Mouse (Mus musculus): Measurements from ENCODE around the gene Rras. TPM values are rescaled to one million over a fixed set of nuclear protein-coding genes. Genes with fewer than 3 reads are reported as not detected.

Rras gene
- total RNA-seq, 1 experiment from 2014 or later, result 4.9 TPM

DNA sequence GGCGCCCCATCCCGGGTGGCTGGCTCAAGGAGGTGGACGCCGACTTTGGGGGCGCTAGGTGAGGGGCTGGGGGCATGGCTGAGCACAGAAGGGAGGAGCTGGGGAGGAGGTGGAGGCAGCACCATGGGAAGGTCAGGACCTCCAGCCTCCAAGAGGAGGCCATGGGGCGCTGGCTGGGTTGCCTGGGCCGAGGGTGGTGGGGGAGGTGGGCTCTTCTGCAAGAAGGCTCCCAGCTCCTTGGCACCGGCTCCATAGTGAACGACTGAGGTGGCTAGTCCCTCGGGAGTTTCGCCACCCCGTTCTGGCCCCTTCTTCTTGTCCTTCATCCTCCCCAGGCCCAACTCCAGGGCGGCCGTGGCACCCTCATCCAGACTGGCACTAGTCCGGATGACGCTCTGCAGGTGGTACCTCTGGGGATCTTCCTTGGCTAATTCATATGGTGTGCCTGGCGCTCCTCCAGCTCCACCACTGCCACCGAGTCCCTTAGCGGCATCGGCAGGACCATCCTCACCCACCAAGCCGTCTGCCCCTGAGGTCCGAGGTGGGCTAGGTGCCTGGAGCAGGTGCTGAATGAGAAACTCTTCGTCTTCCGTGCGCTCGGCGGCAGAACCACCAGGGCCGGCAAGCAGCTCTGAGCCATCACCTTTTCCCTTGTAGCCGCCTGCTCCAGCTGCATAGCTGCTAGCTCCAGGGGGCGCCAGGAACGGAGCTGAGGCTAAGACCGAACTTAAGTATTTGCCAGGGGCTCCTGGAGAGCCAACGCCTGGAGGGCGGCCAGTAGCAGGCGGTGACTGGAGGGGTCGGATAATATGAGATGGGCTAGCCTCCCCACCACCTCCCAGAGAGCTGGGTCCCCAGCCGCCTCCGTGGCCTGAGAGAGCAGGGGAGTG lies 30.5 kb downstream of the Rras start:
- no peak for ATAC-seq (ENCODE audit: extremely low read depth, insufficient number of reproducible peaks, low FRiP score, poor library complexity, severe bottlenecking)

DNA sequence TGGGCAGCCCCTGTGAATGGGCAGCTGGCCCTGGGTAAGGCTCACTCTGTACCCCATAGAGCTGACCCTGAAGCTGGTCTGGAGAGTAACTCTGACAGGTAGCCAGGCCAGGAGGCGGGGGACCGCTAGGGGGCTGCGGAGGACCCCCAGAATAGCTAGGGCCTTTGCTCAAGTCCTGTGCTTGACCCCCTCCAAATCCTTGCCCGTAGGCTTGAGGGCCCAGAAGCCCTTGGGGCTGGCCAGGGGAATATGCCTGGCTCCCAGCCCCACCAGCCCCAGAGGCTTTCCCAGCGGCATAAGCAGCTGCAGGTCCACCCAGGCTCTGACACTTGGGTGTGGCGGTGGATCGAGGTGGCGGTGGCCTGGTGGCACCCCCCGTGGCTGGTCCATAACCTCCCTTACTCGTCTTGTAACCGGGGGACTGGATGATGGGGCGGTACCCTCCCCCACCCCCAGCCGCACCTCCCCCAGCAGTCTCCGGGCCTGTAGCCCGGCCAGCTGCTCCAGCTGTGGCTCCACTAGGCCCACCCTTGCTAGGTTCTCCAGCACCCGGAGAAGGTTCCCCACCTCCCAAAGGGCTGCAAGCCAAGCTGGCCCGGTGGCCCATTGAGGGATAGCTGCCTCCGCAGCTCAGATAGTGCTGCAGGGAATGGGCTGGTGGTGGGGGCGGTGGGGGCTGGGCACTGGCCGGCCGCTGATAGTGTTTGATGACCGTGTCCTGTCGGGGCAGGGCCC lies 31.3 kb downstream of the Rras start:
- no peak for ATAC-seq (ENCODE audit: extremely low read depth, insufficient number of reproducible peaks, low FRiP score, poor library complexity, severe bottlenecking)

DNA sequence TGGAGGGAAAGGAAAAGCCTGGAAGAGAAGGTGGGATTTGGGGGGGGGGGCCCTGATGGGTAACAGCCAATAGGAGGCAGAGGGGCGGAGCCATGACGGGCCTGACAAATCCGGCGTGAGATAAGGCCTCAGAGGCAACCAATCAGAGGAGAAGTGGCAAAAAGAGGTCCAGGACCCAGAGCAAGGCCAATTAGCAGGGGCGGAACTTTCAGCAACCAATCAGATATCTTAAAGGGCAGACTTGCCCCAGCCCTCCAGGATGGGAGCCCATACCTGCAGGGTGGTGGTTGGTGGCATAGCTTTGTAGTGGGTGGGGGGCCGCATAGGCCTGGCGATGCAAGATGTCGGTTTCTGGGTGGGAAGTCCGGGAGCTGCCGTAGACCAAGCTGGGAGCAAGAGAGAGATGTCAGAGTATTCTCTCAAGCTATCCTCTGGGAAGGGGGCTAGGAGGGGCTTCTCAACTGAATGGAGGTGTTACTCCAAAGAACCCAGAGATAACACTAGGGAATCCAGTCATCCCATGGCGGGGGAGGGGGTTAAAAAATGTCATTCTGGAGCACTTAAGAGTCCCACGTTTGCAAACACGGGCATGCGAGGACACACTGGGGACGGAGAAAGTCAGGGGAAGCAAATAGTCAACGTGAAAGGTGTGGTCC lies 33.3 kb downstream of the Rras start:
- no peak for ATAC-seq (ENCODE audit: extremely low read depth, insufficient number of reproducible peaks, low FRiP score, poor library complexity, severe bottlenecking)

DNA sequence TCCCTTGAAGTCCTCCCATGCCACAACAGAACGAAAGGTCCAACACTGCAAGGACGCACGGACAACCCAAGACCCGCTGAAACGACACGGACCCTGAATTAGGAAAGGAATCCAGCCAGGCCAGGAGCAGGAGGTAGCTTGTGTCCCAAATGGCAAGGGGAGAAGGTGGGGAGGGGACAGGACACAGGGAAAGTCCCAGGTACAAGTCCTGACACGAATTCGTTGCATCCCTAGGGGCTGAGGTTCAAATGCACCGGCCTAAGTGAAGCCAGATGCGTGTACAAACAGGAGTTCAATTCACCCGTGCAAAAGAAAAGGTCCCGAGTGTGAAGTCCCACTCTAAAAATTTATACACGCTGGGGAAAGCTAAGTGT lies 33.8 kb downstream of the Rras start:
- ATAC-seq (ENCODE audit: extremely low read depth, insufficient number of reproducible peaks, low FRiP score, poor library complexity, severe bottlenecking), result no peak

DNA sequence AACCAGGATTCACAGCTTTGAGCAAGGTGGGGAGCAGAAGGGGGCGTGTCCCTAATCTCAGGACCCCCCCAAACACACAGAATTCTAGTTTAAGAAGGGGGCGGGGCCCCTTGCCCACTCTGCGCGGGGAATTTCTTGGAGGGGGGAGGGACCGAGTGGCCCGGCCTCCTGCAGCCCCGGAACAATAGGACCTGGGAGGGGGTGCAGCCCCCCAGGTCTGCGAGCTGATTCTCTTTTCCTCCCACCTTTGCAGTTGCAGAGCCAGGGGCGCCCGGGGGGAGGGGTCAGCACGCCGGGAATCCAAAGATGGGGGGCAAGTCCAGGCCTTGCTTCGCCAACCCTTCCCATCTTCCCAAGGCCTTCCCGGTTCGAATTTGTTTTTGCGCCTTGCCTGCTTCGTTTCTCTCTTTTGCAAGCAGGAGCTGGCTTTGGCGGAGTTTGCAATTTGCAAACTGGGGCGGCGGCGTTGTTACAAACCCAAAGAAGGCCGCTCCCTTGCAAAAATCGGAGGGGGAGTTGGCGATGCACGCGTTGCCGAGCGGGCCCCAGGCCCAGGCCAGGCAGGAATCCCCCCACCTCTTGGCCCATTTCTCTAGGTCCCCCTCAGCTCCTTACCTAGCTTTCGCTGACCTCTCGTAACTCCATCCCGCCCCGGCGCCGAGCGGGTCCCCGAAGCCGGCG lies 34.6 kb downstream of the Rras start:
- no peak for ATAC-seq (ENCODE audit: extremely low read depth, insufficient number of reproducible peaks, low FRiP score, poor library complexity, severe bottlenecking)

DNA sequence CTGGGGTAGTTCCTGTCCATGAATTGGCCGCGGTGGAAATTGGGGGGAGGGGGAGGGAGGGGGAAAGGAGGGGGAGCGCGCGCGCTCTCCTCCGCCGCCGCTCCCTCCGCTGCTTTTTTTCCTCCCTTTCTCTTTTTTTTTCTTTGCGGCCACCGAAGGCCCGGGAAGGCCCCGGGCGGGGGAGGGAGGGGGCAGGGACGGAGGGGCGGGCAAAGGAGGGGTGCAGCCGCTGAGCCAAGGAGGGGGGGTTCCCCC lies 35.0 kb downstream of the Rras start, which contains the start of gene Prr12:
Gene Prr12, minus strand, starts transcription at position 20 of the 255 bp plus-strand sequence.
- ATAC-seq (ENCODE audit: extremely low read depth, insufficient number of reproducible peaks, low FRiP score, poor library complexity, severe bottlenecking), result no peak

DNA sequence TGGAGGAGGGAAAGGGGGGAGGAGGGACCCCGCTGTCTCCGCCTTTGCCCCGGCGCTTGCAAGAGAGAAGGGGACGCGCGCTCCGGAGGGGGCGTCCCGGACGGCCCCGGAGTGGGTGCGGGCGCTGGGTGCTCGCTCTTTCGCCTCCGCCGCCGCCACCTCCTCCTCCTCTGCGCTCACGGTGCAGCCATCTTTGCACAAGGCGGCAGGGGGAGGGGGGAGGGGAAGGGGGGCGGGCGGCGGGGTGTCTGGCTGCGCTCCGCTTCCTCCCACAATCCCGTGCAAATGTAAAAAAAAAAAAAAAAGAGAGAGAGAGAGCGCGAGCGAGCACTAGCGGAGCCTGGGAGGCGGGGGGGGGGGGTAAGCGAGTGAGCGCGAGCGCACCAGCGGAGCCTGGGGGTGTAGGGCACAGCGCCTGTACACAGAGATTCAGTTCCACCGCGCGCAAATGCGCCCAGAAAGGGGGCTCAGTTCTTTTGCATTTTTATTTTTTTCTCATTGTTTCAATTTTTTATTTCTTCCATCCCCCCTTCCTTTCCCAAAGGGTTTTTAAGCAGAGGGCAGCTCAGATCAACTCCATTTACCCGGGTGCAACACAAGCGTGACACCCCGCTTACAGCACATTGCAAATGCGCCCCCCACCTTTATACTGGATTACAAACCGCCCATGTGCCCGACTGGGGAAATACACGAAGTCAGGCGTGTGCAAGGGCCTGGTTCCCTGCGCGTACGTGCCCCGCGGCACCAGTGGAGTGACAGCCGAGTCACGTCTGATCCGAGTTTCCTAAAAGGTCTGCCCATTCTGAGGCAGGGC lies 35.6 kb downstream of the Rras start:
- peak; percentile 27 for ATAC-seq (ENCODE audit: extremely low read depth, insufficient number of reproducible peaks, low FRiP score, poor library complexity, severe bottlenecking)

DNA sequence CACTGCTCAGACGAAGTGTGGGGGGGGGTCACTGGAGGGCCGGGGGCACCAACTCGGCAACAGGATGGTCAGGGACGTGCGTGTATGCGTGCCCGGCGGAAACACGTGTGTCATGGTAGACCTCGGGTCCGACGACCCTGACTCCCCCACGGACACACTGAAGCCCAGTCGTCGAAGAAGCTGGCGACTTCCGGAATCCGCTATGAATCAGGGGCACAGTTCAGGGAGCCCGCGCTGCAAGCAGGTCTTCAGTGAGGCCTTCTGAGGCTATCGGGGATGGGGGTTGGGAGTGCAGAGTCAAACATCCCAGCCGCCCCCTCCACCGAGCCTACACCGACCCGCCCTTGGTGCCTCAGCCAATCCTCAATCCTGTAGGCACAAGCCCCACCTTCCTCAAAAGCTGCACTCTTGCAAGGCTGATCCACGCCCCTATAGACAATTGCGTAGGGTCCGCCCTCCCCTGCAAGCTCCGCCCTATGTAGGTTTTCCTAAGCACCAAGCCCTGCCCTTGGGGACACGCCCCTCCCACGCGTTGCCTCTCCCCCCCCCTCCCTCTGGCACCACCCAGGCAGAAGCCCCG lies 36.3 kb downstream of the Rras start:
- ATAC-seq (ENCODE audit: extremely low read depth, insufficient number of reproducible peaks, low FRiP score, poor library complexity, severe bottlenecking), result peak; percentile 88

DNA sequence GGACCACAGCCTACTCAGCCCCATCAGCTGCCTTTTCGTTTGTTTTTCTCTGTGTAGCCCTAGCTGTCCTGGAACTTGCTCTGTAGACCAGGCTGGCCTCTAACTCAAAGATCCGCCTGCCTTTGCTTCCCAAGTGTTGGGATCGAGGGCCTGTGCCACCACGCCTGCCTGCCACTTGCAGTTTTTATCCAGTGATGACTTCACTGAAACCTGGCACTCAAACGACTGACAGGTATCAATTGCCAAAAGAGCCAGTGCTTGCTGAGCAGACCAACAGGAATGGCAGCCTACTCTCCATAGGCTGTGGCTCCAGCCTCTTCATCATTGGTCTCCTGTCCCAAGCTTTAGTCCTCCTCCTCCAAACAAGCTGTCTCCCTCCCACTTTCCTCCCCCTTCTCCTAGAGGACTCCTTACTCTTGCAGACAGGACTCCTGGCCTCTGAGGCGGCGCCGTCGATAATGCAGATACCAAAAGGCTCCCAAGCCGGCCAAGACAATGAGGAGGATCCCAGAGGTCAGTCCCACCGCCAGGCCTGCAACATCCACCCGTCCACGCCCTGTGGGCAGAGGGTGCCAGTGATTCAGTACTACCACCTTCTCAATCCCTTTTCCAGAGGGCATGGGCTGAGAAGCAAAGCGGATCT lies 38.7 kb downstream of the Rras start:
- no peak for ATAC-seq (ENCODE audit: extremely low read depth, insufficient number of reproducible peaks, low FRiP score, poor library complexity, severe bottlenecking)

DNA sequence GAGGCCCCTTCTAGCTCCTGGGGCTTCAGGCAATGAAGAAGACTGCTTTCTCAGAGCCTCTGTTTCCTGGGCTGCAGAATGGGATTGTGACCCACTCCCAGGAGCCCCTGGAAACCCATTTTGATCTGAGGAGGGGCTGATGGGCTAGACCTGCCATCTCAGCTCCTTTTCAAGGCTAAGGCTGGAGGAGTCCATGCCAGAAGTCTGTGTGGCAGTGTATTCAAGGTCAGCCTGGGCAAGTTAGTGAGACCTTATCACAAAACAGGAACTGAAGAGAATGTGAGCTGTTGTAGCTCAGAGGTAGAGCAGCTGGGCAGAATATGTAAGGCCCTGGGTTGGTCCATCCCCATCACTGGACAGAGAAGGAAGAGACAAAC lies 39.2 kb downstream of the Rras start:
- ATAC-seq (ENCODE audit: extremely low read depth, insufficient number of reproducible peaks, low FRiP score, poor library complexity, severe bottlenecking), result no peak

DNA sequence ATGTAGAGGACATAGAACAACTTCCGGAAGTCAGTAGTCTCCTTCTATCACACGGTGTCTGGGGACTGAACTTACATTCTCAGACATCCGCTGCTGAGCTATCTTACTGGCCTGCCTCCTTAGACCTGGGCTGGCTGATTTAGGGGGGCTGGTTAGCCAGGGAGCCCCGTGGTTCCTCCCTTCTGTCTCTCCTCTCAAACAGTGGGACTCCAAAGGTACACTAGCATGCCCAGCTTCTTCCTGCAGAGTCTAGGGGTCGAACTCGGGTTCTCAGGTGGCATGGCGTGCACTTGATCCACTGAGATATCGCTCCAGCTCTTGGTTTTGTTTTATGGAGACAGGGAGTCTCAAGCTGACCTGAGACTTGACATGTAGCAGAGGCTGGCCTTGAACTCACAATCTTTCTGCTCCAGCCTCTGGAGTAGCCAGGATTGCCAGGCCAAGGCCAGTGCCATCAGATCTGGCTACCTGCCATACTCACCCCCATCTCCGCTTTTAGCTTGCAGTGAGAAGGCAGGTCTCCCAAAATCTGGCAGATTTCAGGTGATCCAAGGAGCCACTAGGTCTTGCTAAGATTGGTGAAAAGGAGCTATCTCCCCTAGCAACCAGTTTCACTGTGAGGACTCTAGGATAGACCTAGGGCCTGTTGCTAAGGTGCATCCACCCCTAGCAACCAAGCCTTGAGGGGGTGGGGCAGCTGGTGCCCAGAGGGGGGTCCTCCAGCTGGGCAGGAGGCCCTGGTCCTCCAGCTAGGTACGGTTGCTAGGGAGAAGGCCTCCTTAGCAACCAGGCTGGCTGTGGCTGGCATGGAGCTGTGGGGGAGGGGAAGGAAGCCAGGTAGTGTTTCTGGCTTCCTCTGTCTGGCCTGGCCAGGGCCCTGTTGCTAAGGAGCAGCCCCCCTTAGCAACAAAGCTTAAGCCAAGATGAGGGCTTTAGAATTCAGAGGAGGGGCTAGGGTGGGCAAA lies 41.1 kb downstream of the Rras start:
- no peak for ATAC-seq (ENCODE audit: extremely low read depth, insufficient number of reproducible peaks, low FRiP score, poor library complexity, severe bottlenecking)

DNA sequence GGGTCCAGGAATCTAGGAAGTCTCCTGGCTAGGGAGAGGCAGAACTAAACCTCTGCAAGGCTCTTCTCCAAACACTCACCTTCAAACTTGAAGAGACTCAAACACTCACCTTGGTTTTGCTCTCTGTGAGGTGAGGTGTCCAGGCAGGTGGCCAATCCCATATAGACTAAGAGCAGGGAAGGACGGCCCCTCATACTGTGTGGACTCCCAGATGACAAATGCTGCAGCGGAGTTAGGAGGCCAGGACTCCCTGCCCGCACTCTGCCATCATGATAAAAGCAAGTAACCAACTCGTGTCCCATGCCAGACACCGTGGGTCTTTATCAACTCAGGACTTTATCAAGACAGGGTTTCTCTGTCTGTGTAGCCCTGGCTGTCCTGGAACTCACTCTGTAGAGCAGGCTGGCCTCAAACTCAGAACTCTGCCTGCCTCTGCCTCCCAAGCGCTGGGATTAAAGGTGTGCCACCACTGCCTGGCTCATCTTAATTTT lies 42.9 kb downstream of the Rras start:
- ATAC-seq (ENCODE audit: extremely low read depth, insufficient number of reproducible peaks, low FRiP score, poor library complexity, severe bottlenecking), result no peak

DNA sequence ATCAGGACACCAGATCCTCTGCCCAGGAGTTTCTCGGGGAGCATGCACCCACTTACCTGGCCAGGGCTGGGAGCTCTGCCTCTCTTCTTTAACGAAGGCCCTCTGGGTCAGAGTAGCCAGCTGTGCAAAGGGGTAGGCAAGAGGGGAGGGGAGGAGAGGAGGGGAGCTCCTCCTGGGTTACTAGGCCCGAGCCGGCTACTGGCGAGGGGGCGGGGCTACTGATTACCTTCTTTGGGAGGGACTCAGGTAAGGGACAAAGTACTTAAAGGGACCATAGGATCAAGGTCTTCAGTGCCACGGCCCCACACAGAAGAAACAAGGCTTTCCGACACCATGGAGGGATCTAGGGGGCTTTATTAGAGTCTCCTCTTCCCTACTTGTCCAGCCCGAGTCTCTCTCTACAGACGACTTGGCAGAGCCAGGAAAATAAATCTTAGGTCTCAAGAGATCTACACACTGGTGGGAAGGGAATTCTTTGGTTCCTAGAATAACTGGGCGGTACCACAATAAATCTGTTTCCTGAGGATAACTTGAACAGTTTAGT lies 43.8 kb downstream of the Rras start:
- ATAC-seq (ENCODE audit: extremely low read depth, insufficient number of reproducible peaks, low FRiP score, poor library complexity, severe bottlenecking), result no peak

DNA sequence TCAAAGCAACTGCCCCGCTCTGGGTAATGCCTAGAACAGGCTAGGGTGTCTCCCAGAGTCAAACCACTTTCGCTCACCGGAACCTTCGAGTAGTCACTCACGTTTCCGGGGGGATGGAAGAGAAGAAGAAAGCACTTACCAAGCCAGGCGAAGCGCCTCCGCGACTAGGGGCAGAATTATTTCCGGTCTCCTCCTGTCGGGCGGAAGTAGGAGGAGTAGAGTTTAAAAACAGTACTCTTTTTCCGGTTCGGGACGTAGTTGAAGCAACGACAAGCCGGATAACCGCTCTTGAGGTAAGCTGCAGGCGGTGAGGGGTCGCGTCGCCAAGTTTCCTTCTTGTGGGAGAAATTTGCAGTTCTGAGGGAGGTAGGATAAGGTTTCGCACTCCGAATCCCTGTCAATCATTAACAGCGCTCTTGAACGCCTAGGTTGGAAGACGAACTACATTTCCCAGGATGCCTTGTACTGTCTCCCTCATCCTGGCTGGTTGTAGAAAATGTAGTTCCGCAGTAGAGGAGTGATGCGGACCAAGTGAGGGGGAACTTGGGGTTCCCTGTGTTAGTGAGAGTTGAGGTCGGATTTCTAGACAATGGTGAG lies 44.6 kb downstream of the Rras start, which contains the start of the genes Nosip and Prrg2:
Gene Nosip, plus strand, starts transcription at position 191 of the 597 bp plus-strand sequence.
Gene Prrg2, minus strand, starts transcription at position 439 of the 597 bp plus-strand sequence.
- peak; percentile 94 for ATAC-seq (ENCODE audit: extremely low read depth, insufficient number of reproducible peaks, low FRiP score, poor library complexity, severe bottlenecking)

DNA sequence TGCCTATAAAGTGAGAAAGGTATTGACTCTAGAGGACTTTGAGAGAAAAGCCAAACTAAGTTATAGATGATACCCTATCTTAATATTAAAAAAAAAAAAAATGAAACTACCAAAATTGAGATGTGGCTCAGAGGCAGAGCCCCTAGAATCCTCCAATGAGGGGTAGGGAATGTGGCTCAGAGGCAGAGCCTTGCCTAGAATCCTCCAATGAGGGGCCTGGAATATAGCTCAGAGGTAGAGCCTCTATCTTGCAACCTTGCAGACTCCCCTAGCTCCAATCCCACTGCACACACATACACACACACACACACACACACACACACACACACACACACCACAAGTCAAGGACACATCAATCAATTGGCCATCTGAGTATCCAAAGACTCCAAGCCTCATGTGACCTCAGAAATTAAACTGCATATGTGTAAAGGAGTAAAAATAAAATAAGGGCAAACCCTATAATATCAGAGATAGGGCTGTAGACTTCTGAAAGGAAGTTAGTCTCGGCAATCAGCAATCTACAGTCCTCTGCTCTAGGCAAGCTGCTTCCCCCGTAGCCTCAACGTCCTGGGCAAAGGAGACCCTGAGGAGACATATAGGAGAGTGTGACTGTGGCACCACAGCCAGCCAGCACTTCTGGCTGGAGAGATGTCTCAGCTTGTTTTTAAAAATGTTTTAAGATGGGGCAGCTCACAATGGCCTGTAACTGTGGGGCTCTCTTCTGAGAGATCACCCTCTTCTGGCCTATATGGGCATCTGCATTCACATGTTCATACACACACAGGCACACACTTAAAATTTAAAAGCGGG lies 49.6 kb downstream of the Rras start:
- no peak for ATAC-seq (ENCODE audit: extremely low read depth, insufficient number of reproducible peaks, low FRiP score, poor library complexity, severe bottlenecking)
